Mouse (Mus musculus): ENCODE data around the gene Dars. TPM values are rescaled to one million over a fixed set of nuclear protein-coding genes. Genes with fewer than 3 reads are reported as not detected.

Dars gene
- total RNA-seq, 2 experiments from 2014 or later: 68.7 to 70.1 TPM

DNA sequence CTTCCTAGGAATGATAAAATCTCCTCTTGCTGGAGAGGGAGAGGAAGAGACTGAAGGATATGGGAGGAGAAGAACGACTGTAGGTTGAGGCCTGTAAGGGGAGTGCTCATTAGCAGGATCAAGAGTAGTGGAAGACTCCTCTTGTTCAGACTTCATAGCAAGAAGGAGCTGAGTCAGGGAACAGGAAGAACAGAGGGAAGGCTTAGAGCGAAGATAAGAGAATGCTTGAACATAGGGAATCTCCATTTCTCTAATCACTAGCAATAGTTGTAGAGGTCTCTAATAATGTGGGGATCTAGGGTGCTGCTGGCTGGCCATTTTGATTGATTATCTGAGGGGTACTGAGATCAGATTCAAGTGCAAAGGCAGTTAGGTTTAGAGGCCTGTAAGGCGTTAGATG lies 7.8 kb upstream of the Dars start:
- DNase-seq (ENCODE audit: extremely low spot score in 1 of 2, low spot score in 1 of 2): no peak

DNA sequence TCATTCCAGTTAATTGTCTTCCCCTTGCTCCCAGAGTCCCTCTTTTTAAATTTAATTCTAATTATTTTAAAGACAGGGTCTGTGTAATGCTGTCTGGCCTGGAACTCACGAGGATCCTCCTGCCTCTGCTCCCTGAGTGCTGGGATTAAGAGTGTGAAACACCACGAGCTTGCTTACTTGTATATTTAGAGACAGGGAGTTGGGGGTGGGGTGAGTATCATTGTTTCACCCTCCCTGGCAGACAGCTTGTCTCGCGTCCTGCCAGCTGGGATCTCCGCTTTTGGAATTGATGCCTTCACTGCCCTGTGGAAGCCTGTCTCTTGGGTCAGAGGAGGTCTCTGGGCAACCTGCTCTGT lies 343 bp upstream of the Dars start:
- no peak for DNase-seq (ENCODE audit: extremely low spot score in 1 of 2, low spot score in 1 of 2)

DNA sequence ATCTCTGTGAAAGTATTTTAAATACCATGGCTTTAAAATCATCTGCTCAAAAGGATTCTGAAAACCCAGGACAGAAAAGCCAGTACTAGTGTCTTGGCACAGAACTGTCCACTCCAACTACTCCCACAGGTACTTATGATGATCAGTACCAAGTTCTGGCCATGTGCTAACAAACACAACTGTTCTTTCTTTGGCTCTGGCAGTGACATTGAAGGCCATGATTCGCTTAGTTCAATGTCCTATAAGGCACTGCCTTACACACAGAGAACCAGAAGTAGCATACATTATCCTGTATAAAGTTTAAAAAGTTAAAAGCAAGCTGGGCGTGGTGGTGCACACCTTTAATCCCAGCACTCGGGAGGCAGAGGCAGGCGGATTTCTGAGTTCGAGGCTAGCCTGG lies 6.0 kb downstream of the Dars start:
- no peak for DNase-seq (ENCODE audit: extremely low spot score in 1 of 2, low spot score in 1 of 2)

DNA sequence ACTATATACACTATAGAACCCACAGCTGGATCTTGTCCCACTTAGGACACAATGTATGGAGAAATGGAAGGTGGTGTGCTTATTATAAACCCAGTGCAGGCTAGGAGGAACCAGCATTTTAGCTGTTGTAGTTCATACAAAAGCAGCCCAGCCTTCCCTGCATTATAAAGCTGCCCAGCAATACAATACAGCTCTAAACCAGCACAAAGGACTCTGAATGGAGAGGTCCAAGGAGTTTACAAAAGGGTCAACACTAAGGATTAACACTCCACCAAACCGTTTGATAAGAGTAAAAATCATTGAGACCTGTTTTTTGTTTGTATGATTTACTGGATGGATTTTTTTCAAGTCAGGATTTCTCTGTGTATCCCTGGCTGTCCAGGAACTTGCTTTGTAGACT lies 10.3 kb downstream of the Dars start:
- DNase-seq (ENCODE audit: extremely low spot score in 1 of 2, low spot score in 1 of 2): no peak

DNA sequence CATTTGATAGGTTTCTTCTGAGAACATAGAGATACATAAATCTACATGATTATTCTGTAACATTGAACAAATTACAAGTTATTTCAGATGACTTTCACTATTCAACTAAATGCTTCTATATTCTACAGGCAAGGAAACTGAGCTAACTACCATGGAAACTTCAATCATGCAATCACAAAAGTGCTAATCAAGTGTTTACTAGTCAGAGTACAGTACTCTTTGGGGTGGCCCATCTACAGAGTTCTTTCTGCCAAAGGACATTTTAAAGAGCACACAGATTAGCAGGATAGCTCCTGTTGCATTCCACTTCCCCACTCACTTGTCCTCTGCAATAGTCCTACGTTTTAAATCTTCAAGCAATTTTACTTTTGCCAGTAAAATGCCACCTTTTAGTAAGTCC lies 11.5 kb downstream of the Dars start:
- DNase-seq (ENCODE audit: extremely low spot score in 1 of 2, low spot score in 1 of 2): no peak

DNA sequence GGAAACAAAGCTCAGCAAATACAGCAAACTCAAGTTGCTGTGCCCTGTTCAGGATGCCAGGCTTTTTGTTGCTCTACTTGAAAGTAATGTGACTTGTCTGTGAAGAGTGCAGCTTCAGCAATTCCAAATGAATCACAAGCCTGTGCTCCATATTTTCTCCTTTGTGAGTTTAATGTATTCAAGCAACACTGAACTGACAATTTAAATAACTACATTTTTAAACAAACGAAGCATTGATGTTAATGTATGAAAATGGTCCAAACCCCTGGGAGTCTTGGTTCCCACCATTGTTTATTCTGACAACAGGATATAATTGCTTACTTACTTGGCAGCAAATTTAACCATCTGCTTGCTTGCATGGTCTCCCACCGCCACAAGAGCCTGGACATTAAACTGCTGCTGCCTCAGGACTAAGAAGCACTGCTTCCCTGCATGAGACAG lies 12.1 kb downstream of the Dars start:
- DNase-seq (ENCODE audit: extremely low spot score in 1 of 2, low spot score in 1 of 2): no peak

DNA sequence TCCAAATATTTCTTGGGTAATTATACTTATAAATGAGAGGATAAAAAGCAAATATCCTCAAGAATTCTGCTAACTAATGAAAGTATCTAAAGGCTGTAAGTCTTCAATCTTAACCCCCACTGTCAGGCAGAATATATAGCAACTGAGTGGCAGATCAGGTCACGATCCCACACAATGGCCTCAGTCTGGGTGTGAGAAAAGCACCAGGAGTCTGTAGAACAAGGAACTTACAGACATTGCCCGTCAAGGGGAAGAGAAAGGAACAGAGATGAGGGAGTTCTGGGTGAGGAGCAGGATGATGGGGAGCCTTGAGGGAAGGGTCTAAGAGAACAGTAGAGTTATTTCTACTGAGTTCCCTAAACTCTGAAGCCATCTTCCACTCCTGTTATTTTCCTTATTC lies 16.2 kb downstream of the Dars start:
- DNase-seq (ENCODE audit: extremely low spot score in 1 of 2, low spot score in 1 of 2): no peak

DNA sequence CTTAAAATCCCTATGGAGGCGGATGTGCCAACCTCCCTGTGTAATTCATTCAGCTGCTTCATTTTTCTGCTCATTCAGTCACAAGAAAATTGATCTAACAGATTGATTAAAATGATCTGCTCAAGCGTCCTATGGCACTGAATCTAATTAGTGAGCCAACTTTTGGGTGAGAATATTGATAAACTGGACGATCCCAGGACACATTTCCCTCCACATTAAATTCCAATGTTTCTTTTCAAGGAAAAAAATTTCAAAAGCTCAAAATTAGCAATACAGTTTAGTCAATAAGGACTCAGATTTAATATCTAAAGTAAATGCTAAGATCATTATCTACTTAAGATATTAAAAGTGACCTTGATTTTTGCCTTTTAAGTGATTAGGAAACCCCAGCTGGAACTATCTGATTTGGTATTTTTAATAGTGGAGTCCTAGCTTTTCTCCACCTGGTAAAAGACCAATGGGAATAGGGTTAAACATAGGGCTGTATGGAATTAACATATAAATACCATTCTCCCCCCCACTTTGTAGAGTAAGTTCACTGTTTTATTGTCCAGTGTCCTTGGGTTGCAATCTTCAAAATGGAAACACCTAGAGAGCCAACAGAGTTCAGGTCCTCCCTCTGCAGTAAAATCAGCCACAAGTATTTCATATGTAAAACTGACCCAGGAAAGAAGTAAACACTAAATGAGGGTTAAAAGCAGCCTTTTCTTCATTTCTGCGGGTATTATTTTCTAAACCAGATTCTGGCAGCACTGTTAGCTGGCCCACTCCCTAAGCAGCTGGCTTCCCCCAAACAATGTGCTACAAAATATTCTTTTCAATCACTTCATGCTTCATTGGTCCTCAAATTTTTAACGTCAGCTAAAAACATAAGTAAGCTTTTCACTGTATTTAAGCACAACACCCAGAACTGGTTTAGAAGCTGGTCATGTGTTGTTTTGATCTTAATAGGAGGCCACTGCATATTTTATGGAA lies 16.9 kb downstream of the Dars start:
- no peak for DNase-seq (ENCODE audit: extremely low spot score in 1 of 2, low spot score in 1 of 2)

DNA sequence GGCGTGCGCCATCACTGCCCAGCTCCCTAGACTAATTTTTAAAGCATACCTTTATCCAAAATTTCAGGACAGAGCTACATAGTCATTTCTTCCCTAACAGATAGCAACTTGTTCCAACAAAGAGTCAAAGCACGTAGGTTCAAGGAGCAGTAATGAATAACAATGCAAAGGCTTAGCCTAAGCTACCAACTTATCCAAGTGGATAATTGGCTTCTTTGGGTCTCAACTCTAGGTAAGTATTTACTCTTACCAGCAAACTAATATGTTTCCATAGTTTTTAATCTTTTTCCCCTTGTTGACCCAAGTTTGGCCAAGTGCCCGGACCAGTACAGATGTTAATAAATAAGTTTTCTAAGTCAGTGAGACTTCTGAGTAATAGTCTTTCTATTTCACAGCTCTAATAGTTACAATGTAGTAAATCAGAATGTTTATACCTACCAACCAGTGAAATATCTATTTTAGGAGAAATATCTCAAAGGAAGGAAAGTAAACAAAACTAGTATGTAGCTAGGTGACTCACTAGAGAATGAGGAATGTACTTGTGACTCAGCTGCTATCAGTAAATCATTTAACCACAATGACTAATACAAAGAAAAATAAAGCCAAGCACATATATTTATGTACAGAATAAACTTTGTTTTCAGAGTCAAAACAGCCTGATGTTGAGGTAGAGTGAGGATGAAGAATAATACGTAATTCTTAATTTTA lies 18.3 kb downstream of the Dars start:
- DNase-seq (ENCODE audit: extremely low spot score in 1 of 2, low spot score in 1 of 2): no peak

DNA sequence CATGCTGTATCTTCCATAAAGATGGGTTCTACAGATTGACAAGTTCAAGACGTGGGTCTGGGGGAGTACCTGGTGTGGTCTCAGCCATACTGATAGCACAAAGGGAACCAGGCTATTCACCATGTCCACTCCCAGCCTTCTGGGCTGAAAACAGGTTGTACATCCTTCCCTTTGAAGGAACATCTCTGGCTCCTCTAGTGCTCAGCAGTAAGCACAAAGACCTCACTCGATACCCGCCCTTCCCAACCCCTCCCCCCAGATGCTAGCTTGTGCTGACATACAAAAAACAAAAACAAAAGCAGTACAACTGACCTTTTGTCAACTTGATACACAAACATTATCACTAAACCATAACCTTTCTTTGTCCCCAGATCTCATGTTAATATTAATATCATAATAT lies 22.5 kb downstream of the Dars start:
- DNase-seq (ENCODE audit: extremely low spot score in 1 of 2, low spot score in 1 of 2): no peak

DNA sequence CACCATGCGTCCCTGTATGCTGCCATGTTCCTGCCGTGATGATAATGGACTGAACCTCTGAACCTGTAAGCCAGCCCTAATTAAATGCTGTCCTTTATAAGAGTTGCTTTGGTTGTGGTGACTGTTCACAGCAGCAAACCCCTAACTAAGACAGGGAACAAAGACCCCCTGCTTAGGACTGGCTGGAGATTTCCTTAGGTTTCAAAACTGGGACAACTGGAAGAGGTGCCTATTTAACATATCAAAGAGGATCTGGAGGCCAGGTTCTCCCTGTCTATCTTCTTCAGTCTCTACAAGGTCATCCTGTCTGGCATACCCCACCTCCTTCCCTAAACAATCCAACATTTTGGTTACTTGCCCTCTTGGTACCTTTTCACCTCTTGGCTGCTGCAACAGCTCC lies 24.8 kb downstream of the Dars start:
- no peak for DNase-seq (ENCODE audit: extremely low spot score in 1 of 2, low spot score in 1 of 2)

DNA sequence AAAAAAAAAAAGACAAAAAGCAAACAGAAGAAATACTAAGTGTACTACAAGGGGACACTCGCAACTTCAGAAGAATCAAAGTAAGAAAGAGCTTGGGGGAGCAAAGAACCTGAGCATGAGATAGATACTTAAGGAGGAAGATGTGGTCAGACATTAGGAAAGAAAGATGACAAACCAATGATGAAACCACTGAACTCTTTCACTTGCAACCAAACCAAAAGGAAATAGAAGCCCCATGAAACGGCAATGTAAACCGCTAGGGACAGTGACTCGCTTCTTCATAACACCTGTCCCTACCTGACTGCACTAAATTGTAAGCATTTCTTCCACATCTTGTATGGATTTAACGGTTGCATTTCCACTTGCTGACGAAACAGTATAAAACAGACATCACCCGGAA lies 30.7 kb downstream of the Dars start:
- DNase-seq (ENCODE audit: extremely low spot score in 1 of 2, low spot score in 1 of 2): no peak

DNA sequence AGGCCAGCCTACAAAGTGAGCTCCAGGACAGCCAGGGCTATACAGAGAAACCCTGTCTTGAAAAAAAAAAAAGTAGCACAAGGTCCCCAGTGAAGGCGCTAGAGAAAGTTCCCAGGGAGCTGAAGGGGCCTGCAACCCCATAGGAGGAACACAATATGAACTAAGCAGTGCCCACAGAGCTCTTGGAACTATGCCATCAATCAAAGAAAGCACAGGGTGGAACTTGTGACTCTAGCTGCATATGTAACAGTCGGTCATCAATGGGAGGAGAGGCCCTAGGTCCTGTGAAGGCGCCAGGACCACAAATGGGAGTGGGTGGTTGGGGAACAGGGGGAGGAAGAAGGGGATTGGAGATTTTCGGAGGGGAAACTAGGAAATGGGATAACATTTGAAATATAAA lies 40.3 kb downstream of the Dars start:
- no peak for DNase-seq (ENCODE audit: extremely low spot score in 1 of 2, low spot score in 1 of 2)

DNA sequence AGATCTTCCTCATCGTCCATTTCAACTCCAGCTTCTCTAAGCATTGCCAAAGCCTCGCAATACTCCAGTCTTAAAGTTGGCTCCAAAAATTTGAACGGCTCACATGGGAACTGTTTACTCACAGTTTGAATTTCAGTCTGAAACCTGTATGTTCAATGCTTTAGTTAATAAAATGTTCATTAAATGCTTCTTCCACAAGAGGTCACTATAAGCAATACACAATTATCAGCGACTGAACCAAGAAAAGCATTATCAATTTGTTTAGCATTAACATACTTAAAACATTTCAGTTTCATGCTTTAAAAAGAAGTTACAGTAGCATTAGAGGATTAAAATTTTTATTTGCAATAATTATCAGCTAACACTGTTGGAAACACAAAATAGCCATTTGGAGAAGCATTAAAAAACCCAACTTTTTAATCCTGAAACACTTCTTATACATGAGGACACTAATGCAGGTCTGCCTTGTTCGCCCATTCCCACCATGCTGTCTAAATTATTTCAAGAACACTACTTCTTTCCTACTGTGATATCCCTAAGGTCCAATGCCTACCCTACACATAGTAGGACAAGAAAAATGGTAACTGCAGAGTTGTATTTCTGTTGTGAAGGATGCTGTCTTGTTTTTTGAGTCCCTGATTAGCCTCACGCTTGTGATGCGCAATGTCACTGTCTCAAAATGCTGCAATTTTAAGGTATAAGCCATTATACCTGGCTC lies 44.9 kb downstream of the Dars start:
- DNase-seq (ENCODE audit: extremely low spot score in 1 of 2, low spot score in 1 of 2): no peak

DNA sequence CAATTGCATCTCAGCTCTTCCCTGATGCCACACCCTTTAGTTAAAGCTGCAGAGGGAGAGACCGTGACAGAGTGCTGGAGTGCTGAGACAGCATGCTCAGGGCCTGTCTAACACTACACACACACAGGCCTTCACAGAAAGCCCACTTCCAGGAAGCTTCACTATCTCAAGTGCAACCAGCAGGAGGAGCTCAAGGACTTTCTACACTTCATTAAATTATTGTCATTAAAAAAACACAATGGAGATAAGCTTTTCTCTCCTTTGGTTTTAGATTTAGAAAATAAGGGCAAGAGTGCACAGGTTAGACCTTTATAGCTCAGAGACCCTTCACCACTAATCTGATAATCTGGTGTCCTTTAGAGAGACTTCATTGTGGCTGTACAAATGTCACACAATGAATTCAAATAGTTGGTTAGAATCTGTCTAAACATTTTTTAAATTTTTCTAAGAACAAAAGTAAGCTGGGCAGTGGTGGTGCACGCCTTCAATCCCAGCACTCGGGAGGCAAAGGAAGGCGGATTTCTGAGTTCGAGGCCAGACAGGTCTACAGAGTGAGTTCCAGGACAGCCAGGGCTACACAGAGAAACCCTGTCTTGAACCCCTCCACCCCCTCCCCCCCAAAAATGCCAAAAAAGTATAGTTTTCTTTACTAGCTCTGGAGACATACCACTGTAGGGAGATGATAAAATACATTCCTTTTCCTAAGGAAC lies 48.3 kb downstream of the Dars start:
- DNase-seq (ENCODE audit: extremely low spot score in 1 of 2, low spot score in 1 of 2): peak; percentile 23 to 71

DNA sequence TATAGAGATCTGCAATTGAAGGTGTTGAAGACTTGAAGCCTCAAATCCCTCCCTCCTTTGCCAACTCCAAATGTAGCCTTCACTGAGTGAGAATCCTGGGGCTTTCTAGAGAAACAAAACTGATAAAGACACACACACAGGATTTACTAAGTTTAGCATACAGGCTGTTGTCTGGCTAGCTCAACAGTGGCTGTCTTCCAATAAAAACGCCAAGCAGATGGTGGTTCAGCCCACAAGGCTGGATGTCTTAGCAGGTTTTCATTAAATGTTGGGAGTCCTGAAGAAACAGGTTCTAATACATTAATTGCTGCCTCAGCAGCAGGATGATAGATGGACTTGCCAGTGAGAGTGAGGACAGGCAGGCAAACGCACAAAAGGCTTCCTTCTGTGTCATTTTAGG lies 56.6 kb downstream of the Dars start:
- DNase-seq (ENCODE audit: extremely low spot score in 1 of 2, low spot score in 1 of 2): peak in 1 of 2 experiments; percentile 13

DNA sequence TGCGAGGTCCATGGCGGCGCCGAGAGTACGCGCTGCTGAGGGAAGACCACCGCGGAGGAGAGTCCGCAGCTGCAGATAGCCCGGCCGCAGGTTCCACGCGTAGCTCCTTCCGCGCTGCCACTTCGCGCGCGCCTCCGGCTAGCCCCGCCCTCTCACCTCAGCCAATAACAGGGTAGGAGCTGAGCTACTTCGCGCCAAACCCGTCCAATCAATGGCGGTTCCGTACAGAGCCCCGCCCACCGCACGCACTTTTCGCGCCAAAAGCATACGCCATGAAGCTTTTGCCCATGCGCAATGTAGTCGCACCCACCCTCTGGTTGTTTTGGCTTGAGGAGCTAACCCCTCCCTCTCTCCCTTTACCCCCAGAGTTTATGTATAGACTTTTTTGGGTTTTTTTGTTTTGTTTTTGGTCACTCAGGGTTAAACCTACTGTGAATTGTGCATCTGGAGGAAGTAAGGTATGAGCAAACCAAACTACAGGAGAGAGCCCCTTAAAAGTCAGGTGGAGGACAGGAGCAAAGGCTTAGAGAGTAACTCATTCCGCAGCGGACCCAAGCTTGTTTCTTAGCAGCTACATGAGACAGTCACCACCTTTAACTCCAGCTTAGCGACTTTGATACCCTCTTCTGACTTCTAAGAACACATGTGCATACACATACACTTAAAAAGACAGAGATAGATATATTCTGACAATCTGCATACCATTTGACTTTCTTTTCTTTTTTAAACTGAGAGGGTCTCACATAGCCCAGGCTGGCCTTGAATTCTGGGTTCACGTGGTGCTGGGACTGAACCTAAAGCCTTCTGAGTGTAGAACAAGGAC lies 57.4 kb downstream of the Dars start, which contains the start of gene Mcm6:
Mcm6 (minus strand) TSS at position 111 of the 823 bp plus-strand sequence.
- peak; percentile 72 to 85 for DNase-seq (ENCODE audit: extremely low spot score in 1 of 2, low spot score in 1 of 2)

DNA sequence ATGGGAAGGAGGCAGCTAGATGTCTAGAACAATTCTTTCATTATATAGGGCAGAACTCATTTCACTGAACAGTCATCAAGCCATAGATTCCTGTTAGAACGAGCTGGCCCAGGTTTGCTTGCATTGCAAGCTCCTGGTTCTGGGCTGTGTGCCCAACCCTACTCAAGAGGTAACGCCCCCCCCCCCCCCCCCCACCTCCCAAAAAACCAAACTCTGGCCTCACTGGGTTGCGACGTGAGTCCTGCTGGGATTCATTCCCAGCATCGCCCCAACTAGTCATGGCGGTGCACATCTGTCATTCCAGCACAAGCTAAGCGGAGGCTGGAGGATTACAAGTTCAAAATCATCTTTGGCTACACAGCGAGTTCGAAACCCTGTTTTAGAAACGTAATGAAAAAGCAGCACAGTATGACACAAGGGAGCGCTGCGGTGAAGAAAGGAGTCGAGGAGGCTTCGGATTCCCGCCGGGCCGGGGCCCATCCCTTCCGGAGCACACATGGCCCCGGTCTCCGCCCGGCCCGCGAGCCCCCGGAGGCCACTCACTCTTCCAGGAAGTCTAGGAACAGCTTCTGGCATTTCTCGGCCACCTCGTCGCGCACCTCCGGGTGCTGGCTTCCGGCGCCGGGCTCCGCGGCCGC lies 58.1 kb downstream of the Dars start:
- DNase-seq (ENCODE audit: extremely low spot score in 1 of 2, low spot score in 1 of 2): peak in 1 of 2 experiments; percentile 16

DNA sequence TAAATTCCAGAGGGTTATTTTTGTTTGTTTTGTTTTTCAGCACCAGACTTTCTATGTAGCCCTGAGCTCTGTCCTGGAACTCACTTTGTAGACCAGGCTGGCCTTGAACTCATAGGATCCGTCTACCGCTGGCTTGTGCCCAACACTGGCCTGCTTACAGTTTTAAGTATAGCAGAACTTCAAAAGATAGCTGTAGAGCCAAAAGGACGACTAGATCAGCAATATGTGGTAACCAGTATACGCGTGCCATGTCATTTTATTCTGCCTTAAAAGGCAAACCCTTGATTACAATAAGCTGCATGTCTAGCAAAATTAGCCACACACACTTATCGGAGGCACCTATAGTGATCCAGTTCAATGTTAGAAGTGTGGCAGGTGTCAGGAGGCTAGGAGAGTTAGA lies 58.9 kb downstream of the Dars start:
- DNase-seq (ENCODE audit: extremely low spot score in 1 of 2, low spot score in 1 of 2): no peak

All from layer of hippocampus, postnatal 25 days (tissue).